Mouse (Mus musculus): ENCODE measurements around the gene Tomm70a. TPM values are rescaled to one million over a fixed set of nuclear protein-coding genes. Genes with fewer than 3 reads are reported as not detected.

The Tomm70a gene
- polyA plus RNA-seq, 1 experiment from 2014 or later = 85.7 TPM

DNA sequence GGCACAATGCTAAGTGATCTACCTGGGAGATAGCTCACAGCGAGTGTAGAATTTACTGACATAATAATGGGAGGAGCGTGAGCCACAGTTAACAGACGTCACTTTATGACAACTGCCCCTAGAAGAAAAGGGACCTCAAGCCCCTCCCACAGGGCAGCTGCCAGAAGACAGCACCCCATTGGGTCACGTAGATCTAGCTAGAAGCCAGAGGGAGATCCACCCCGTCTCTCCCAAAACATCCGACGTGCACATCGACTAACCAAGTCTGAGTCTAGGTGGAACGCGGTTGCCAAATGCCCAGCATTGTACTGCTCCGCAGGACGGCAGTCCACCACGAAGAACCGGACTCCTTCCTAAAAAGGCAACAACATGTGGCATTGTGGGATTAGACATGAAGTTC is 69.7 kb downstream of the Tomm70a start:
- H3K27me3 ChIP-seq (ENCODE audit: control insufficient read depth, insufficient read depth, low read length) = no peaks in the 10 kb centered on the region
- H3K36me3 ChIP-seq (ENCODE audit: control insufficient read depth, insufficient read depth, low read length) = peaks cover 19% of the 10 kb centered on the region; the same call in 1 of the 2 replicates
- no peak overlapping the region for H3K9ac ChIP-seq (replicated peaks; ENCODE audit: low read depth, low read length)
- no peaks in the 10 kb centered on the region for H3K9me3 ChIP-seq (ENCODE audit: control insufficient read depth, low read length)
- no peak overlapping the region for H3K4me3 ChIP-seq (ENCODE audit: low read depth, low read length)
- H3K4me1 ChIP-seq (ENCODE audit: control insufficient read depth, insufficient read depth, low read length) = no peaks in the 10 kb centered on the region
- WGBS = 85% methylated on average over 14 of the region's 14 CpGs
- no peak overlapping the region for H3K4me2 ChIP-seq (ENCODE audit: low read depth, low read length)
- H3K27ac ChIP-seq (ENCODE audit: low read depth, low read length) = no peak overlapping the region
- ATAC-seq (ENCODE audit: low read depth) = no peak

DNA sequence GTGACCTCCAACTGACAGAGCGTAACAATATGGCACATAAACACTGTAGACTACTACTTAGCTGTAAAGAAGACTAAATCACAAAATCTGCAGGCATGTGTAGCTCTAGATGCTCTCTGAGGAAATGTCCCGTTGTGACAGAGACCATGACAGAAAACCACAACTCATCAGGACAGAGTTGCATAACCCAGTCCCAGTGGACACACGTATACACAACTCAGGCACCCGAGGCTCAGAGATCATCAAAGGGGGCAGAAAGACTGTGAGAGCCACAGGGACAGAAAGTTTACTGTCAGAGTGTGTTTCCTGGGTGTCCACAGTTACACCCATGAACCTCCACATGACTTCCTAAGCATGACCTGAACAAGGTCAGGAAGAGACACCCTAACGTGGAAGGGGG is 75.1 kb downstream of the Tomm70a start:
- ATAC-seq (ENCODE audit: low read depth) = no peak
- Histone ChIP-seq H3K27ac (ENCODE audit: low read depth, low read length) (no peak overlapping the region), H3K9ac (replicated peaks; ENCODE audit: low read depth, low read length) (no peak overlapping the region), H3K4me2 (ENCODE audit: low read depth, low read length) (no peak overlapping the region), H3K9me3 (ENCODE audit: control insufficient read depth, low read length) (no peaks in the 10 kb centered on the region), H3K36me3 (ENCODE audit: control insufficient read depth, insufficient read depth, low read length) (peaks cover 8% of the 10 kb centered on the region; the same call in 1 of the 2 replicates), H3K4me3 (ENCODE audit: low read depth, low read length) (no peak overlapping the region), H3K4me1 (ENCODE audit: control insufficient read depth, insufficient read depth, low read length) (no peaks in the 10 kb centered on the region), H3K27me3 (ENCODE audit: control insufficient read depth, insufficient read depth, low read length) (no peaks in the 10 kb centered on the region)
- WGBS = 92% methylated on average over 5 of the region's 5 CpGs

DNA sequence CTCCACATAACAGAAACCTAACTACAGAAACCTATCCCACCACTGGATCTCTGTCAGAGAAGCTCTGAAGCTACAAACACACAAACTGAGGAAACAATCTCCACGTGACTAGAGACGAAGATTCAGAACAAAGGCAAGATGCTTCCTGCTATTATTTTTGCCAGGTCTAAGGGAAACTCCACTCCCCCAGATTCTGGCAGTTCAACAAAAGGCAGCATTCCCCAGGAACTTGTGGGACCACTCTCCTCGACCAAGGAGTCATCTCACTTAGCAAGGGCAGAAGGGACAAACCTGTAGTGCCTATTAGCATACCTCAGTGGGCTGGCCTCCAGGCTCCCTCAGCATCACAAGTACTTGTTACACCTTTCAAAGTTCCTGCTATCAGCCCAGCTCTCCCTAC is 75.8 kb downstream of the Tomm70a start:
- H3K36me3 ChIP-seq (ENCODE audit: control insufficient read depth, insufficient read depth, low read length) = peaks cover 3% of the 10 kb centered on the region; the same call in 1 of the 2 replicates
- no peak overlapping the region for H3K9ac ChIP-seq (replicated peaks; ENCODE audit: low read depth, low read length)
- no peak overlapping the region for H3K27ac ChIP-seq (ENCODE audit: low read depth, low read length)
- H3K4me2 ChIP-seq (ENCODE audit: low read depth, low read length) = no peak overlapping the region
- no peaks in the 10 kb centered on the region for H3K4me1 ChIP-seq (ENCODE audit: control insufficient read depth, insufficient read depth, low read length)
- H3K9me3 ChIP-seq (ENCODE audit: control insufficient read depth, low read length) = no peaks in the 10 kb centered on the region
- 72% methylated on average over 3 of the region's 3 CpGs for WGBS
- no peaks in the 10 kb centered on the region for H3K27me3 ChIP-seq (ENCODE audit: control insufficient read depth, insufficient read depth, low read length)
- no peak overlapping the region for H3K4me3 ChIP-seq (ENCODE audit: low read depth, low read length)
- no peak for ATAC-seq (ENCODE audit: low read depth)

Other genes with a start within 250 kb of the Tomm70a start
- 1.4 and 7.5 TPM in 2 replicates for gene Tmem45a, start 235.5 kb upstream of the Tomm70a start, polyA plus RNA-seq (2014; fragmentation: Nextera tagmentation; extraction: Ambion mirVana)
- not detected in 2 replicates for gene Lnp1, start 193.6 kb upstream of the Tomm70a start, polyA plus RNA-seq (2014; fragmentation: Nextera tagmentation; extraction: Ambion mirVana)
- 0.08 and 0.18 TPM in 2 replicates for gene Tmem45a2, start 50.3 kb upstream of the Tomm70a start, polyA plus RNA-seq (2014; fragmentation: Nextera tagmentation; extraction: Ambion mirVana)
- gene Nit2, start 45.6 kb downstream of the Tomm70a start, polyA plus RNA-seq (2014; fragmentation: Nextera tagmentation; extraction: Ambion mirVana) = 54.2 and 63.6 TPM in 2 replicates
- 42.9 and 46.7 TPM in 2 replicates for gene Tbc1d23, start 109.8 kb downstream of the Tomm70a start, polyA plus RNA-seq (2014; fragmentation: Nextera tagmentation; extraction: Ambion mirVana)
- 0.44 and 0.74 TPM in 2 replicates for gene Tmem30c, start 171.2 kb downstream of the Tomm70a start, polyA plus RNA-seq (2014; fragmentation: Nextera tagmentation; extraction: Ambion mirVana)
- 1.8 and 4.0 TPM in 2 replicates for gene Filip1l, start 231.4 kb downstream of the Tomm70a start, polyA plus RNA-seq (2014; fragmentation: Nextera tagmentation; extraction: Ambion mirVana)

All from neural tube, embryonic 14.5 days (tissue).